Mouse (Mus musculus): Measurements from ENCODE around the gene Acot2.
"Not testable (repeated sequence)": the region's sequence is repeated elsewhere in the genome, so short reads cannot be mapped to it uniquely, and the experiment has no call there.

The Acot2 gene

GRCm38 (mm10) chr12:83987583-83988441 lies at the start of gene Acot2:
TSS of gene Acot2 (plus strand) at chr12:83987861.
- peak; percentile 92 for DNase-seq (ENCODE audit: low read depth)

GRCm38 (mm10) chr12:83938592-83938991 lies 49.1 kb upstream of the Acot2 start:
- DNase-seq (ENCODE audit: low read depth): not testable (repeated sequence)

GRCm38 (mm10) chr12:83939332-83939731 lies 48.3 kb upstream of the Acot2 start:
- DNase-seq (ENCODE audit: low read depth): no peak

- DNase-seq (ENCODE audit: low read depth): no peak
These were observed 47.6 kb upstream of the Acot2 start for GRCm38 (mm10) chr12:83940031-83940430.

GRCm38 (mm10) chr12:83941938-83942337 lies 45.7 kb upstream of the Acot2 start:
- peak; percentile 58 for DNase-seq (ENCODE audit: low read depth)

DNA sequence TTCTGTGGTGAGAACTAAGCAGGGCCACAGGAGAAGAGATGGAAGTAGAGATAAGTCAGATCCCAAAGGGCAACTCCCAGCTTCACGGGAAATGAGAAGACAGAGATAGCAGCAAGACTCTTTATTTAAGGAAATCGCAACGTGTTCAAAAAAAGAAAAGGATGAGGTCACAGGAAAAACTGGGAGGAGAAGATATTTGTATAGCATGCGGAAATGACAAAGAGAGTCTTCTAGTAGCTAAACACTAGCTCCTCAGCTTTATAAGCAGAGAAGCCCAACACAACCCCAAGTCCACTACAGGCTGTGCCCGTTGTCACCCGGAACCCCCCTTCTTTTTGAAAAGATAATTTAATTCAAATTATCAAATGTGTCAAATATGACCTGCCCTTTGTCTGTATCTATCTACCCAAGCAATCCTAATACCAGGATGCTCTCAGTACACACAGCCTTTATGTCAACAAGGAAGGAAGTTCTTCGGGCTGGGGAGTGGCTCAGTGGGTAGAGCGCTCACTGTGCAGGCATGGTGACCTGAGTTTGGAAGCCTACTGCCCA lies 40.3 kb upstream of the Acot2 start:
- peak; percentile 86 for DNase-seq (ENCODE audit: low read depth)

DNA sequence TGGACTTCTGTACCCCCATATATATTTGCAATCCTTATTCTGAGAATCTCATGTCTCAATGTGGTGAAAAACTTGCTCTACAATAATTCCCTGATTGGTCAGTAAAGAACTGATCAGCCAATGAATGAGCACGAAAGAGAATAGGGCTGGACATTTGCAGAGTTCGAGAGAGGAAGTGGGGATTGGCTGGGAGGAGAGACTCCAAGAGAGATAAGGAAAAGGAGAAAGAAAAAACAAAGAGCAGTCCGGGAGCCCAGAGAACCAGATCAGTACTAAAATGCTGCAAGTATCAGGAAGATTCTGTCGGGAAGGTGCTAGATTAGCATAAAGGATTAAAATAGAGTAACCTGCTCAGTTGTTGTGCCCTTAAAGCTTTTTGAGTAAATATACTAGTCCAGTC lies 38.6 kb upstream of the Acot2 start:
- DNase-seq (ENCODE audit: low read depth): peak; percentile 89

DNA sequence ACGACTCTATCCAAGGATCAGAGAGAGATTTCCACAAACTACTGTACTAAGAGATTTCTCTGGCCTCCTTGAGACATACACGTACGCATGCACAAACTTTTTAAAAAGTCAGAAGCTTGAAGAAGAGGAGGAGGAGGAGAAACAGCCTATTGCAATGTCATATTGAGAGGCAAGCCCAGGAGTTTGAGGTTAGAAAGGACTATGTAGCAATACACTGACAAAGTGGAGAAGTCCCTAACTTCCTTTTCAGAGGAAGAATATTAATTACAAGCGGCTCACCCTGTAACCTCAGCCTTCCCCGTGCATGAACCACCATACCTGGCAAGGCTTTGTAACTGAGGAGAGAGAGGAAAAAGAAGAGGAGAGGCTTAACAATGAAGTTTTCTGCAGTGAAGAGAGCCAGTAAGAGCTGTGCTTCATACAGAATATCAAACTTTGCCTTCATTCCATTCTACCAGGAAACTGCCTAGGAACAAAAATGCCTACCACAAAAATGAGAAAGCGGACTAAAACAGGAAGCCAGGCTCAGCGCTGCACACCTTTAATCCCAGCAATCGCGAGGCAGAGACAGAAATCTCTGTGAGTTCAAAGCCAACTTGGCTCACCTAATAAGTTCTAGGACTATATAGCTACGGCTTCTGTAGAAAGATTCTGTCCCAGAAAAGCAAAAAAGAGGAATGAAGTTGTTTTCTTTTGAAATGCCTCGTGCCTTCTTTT lies 37.7 kb upstream of the Acot2 start:
- DNase-seq (ENCODE audit: low read depth): peak; percentile 76

- peak; percentile 85 for DNase-seq (ENCODE audit: low read depth)
These were observed 37.2 kb upstream of the Acot2 start, which contains the start of gene Riox1 for GRCm38 (mm10) chr12:83950493-83950839. TSS of gene Riox1 (plus strand) at chr12:83950608.

DNA sequence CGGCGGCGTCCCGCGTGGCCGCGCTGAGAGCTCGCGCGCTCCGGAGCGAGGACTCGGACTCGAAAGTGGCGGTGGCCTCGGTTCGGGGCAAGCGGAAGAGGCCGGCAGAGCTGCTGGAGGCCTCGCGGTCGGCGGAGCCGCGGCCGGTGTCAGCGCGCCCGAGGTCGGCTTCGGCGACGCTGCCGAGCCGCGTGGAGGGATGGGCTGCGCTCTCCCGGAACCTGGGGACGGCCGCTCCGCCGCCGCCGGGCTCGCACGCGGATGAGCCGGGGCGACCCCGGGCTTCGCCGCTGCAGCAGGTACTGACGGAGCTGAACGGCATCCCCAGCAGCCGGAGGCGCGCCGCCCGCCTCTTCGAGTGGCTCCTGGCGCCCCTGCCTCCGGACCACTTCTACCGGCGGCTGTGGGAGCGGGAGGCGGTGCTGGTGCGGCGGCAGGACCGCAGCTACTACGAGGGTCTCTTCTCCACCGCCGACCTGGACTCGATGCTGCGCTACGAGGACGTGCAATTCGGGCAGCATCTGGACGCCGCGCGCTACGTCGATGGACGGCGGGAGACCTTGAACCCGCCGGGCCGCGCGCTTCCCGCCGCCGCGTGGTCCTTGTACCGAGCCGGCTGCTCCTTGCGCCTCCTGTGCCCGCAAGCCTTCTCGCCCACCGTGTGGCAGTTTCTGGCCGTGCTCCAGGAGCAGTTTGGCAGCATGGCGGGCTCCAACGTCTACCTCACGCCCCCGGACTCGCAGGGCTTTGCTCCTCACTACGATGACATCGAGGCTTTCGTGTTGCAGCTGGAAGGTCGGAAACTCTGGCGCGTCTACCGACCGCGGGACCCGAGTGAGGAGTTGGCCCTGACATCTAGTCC lies 36.6 kb upstream of the Acot2 start:
- peak; percentile 52 for DNase-seq (ENCODE audit: low read depth)

DNA sequence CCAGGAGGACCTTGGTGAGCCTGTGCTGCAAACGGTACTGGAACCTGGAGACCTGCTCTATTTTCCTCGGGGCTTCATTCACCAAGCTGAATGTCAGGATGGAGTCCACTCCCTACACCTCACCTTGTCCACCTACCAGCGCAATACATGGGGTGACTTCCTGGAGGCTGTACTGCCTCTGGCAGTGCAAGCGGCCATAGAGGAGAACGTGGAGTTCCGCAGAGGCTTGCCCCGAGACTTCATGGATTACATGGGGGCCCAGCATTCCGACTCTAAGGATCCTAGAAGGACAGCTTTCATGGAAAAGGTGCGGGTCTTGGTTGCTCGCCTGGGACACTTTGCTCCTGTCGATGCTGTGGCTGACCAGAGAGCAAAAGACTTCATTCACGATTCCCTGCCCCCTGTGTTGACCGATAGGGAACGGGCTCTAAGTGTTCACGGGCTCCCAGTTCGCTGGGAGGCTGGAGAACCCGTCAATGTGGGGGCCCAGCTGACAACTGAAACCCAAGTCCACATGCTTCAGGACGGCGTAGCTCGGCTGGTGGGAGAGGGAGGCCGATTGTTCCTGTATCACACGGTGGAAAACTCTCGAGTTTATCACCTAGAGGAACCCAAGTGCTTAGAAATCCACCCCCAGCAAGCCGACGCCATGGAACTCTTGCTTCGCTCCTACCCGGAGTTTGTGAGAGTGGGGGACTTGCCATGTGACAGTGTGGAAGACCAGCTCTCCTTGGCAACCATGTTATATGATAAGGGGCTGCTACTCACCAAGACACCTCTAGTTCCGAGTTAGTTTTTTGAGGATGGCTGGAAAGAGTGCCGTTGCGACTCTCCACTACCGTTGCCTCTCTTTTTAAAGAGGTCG lies 35.7 kb upstream of the Acot2 start:
- DNase-seq (ENCODE audit: low read depth): no peak

DNA sequence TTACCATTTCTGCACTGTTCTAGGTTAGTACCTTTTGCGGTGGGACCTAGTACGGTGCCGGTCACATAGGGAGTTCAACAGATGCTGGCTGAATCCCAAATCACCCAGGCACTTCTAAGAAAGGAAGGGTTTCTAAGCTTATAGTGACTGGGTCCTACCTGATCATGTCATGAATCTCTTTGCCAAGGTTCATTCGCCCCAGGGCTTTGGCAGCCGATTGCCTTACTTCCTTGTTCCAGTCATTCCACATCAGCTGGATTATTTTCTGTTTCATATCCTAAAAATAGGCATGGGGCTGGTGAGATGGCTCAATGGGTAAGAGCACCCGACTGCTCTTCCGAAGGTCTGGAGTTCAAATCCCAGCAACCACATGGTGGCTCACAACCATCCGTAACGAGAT lies 29.4 kb upstream of the Acot2 start:
- no peak for DNase-seq (ENCODE audit: low read depth)

- DNase-seq (ENCODE audit: low read depth): no peak
These were observed 22.4 kb upstream of the Acot2 start for GRCm38 (mm10) chr12:83965235-83965634.

- DNase-seq (ENCODE audit: low read depth): peak; percentile 75
These were observed 15.5 kb upstream of the Acot2 start for GRCm38 (mm10) chr12:83972117-83972516.

DNA sequence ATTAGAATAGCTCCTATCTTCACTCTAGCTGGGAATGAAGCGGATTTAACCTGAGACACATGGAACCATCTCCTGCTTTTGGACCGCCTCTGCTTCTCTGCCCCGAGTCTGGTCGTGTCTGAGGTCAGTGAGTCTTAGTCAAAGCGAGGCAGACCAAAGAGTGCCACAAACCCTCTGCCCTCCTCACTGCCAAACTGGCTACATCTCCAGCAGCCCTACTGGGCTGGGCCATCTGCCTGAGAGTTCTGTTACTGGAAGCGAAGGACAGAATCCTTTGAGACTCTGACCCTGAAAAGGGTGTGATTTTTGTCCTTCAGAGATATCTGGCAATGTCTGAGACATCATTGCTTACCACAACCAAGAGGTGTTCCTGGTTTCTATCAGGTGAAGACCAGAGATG lies 8.8 kb upstream of the Acot2 start:
- no peak for DNase-seq (ENCODE audit: low read depth)

DNA sequence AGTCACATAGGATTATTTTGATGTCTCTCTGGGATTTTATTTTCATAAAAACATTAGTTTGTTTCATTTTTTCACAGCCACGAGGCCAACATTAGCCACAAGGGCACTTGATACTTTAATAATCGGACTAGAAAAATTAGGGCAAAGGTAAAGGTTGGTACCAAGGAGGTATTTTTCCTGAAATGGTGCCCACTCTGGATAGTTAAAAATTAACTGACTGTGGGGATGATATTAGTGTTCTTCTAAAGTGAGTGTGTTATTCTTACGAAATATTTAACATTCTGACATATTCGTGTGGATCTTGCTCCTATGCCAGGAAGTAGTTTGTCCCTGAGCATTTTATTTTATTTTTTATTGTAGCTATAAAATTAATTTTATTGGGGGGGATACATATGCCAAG lies 6.0 kb upstream of the Acot2 start:
- DNase-seq (ENCODE audit: low read depth): no peak

- DNase-seq (ENCODE audit: low read depth): no peak
These were observed 2.9 kb upstream of the Acot2 start, which contains the start of gene Heatr4 for GRCm38 (mm10) chr12:83984752-83985151. TSS of gene Heatr4 (minus strand) at chr12:83984852.

- no peak for DNase-seq (ENCODE audit: low read depth)
These were observed 449 bp upstream of the Acot2 start for GRCm38 (mm10) chr12:83987242-83987582.

GRCm38 (mm10) chr12:83988483-83988882 lies 822 bp downstream of the Acot2 start:
- DNase-seq (ENCODE audit: low read depth): peak; percentile 51

GRCm38 (mm10) chr12:83989378-83989777 lies 1.7 kb downstream of the Acot2 start:
- DNase-seq (ENCODE audit: low read depth): peak; percentile 19

- DNase-seq (ENCODE audit: low read depth): no peak
These were observed 9.6 kb downstream of the Acot2 start for GRCm38 (mm10) chr12:83997221-83997620.

Measured in 416B (cell line).